Mouse (Mus musculus) embryo, embryonic 9.5 days (tissue): ENCODE measurements around the gene Ms4a2.

Source experiments
- DNase-seq: peaks from one replicate; pipeline ENCODE4 v3.0.0-alpha.2; 2017; ENCODE audit errors: extremely low spot score

The Ms4a2 gene

GRCm38 (mm10) chr19:11589205-11589604 lies 34.3 kb downstream of the Ms4a2 start:
- no peak for DNase-seq

GRCm38 (mm10) chr19:11574965-11575364 lies 48.6 kb downstream of the Ms4a2 start:
- DNase-seq, result no peak
